Mouse (Mus musculus): ENCODE data around the gene Glud1.
"Not testable (repeated sequence)": the region's sequence is repeated elsewhere in the genome, so short reads cannot be mapped to it uniquely, and the experiment has no call there.

The Glud1 gene

GRCm38 (mm10) chr14:34311691-34312090 is 1.2 kb downstream of the Glud1 start:
- no peak for DNase-seq (ENCODE audit: low spot score)

GRCm38 (mm10) chr14:34312339-34313048 is 2.0 kb downstream of the Glud1 start:
- DNase-seq (ENCODE audit: low spot score): no peak

GRCm38 (mm10) chr14:34313612-34314011 is 3.1 kb downstream of the Glud1 start:
- DNase-seq (ENCODE audit: low spot score): no peak

GRCm38 (mm10) chr14:34314383-34314782 is 3.9 kb downstream of the Glud1 start:
- DNase-seq (ENCODE audit: low spot score): not testable (repeated sequence)

- no peak for DNase-seq (ENCODE audit: low spot score)
These were observed 4.3 kb downstream of the Glud1 start for GRCm38 (mm10) chr14:34314796-34315195.

GRCm38 (mm10) chr14:34316346-34316745 is 5.8 kb downstream of the Glud1 start:
- no peak for DNase-seq (ENCODE audit: low spot score)

GRCm38 (mm10) chr14:34317431-34317830 is 6.9 kb downstream of the Glud1 start:
- no peak for DNase-seq (ENCODE audit: low spot score)

GRCm38 (mm10) chr14:34318113-34318512 is 7.6 kb downstream of the Glud1 start:
- DNase-seq (ENCODE audit: low spot score): no peak

- no peak for DNase-seq (ENCODE audit: low spot score)
These were observed 13.1 kb downstream of the Glud1 start for GRCm38 (mm10) chr14:34323576-34324085.

- no peak for DNase-seq (ENCODE audit: low spot score)
These were observed 16.1 kb downstream of the Glud1 start for GRCm38 (mm10) chr14:34326606-34327005.

GRCm38 (mm10) chr14:34327618-34328017 is 17.1 kb downstream of the Glud1 start:
- no peak for DNase-seq (ENCODE audit: low spot score)

GRCm38 (mm10) chr14:34330657-34331158 is 20.2 kb downstream of the Glud1 start:
- no peak for DNase-seq (ENCODE audit: low spot score)

GRCm38 (mm10) chr14:34331886-34332285 is 21.4 kb downstream of the Glud1 start:
- DNase-seq (ENCODE audit: low spot score): peak; percentile 38

- peak; percentile 22 for DNase-seq (ENCODE audit: low spot score)
These were observed 21.9 kb downstream of the Glud1 start for GRCm38 (mm10) chr14:34332476-34332875.

GRCm38 (mm10) chr14:34339446-34339845 is 28.9 kb downstream of the Glud1 start:
- peak; percentile 25 for DNase-seq (ENCODE audit: low spot score)

GRCm38 (mm10) chr14:34341993-34342392 is 31.5 kb downstream of the Glud1 start:
- DNase-seq (ENCODE audit: low spot score): no peak

GRCm38 (mm10) chr14:34343078-34343477 is 32.6 kb downstream of the Glud1 start:
- no peak for DNase-seq (ENCODE audit: low spot score)

- no peak for DNase-seq (ENCODE audit: low spot score)
These were observed 33.8 kb downstream of the Glud1 start for GRCm38 (mm10) chr14:34344361-34344760.

GRCm38 (mm10) chr14:34345771-34346566 is 35.4 kb downstream of the Glud1 start:
- DNase-seq (ENCODE audit: low spot score): no peak

- DNase-seq (ENCODE audit: low spot score): no peak
These were observed 36.6 kb downstream of the Glud1 start for GRCm38 (mm10) chr14:34347084-34347483.

GRCm38 (mm10) chr14:34348301-34348700 is 37.8 kb downstream of the Glud1 start:
- no peak for DNase-seq (ENCODE audit: low spot score)

GRCm38 (mm10) chr14:34349007-34349406 is 38.5 kb downstream of the Glud1 start:
- no peak for DNase-seq (ENCODE audit: low spot score)

- DNase-seq (ENCODE audit: low spot score): no peak
These were observed 41.1 kb downstream of the Glud1 start for GRCm38 (mm10) chr14:34351660-34352059.
